In the genomic region with DNA sequence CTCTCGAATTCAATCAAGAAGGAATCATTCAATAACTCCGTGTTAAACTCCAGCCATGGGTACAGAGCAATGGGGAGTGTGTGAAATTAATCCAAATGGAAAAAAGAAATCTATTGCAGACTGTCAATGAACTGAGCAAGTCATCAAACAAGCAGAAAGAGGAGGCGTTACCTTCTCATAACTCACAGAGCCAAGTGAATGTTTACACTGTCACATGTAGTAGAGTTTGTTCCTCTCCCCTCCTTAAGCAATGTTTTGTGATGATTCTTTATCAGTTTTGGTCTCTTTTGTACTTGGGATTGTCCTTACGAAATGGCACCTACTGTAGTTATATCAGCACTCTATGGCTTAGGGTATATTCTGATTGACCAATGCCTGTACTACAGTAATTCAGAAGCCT, we compare ENCODE assay signal across 11 mouse cellular contexts.
"Had no signal": no experiment of that assay in that cellular context is flagged by ENCODE, and none has a peak within 500 bp of the region (broad histone marks: within the 10 kb centered on the region; RNA-seq: fewer than 3 reads in every experiment).

No protein-coding gene starts in this region.

- H3K27me3 ChIP-seq: intestine, embryonic 15.5 days; kidney, embryonic 15.5 days had no signal

- H3K4me1 ChIP-seq: intestine, embryonic 15.5 days; kidney, embryonic 15.5 days had no signal

- H3K9ac ChIP-seq: intestine, embryonic 15.5 days; kidney, embryonic 15.5 days; liver, embryonic 14.5 days had no signal

- H3K4me3 ChIP-seq: intestine, embryonic 15.5 days; kidney, embryonic 15.5 days; left cerebral cortex, adult 2 months had no signal

- H3K27ac ChIP-seq: intestine, embryonic 15.5 days; kidney, embryonic 15.5 days; left cerebral cortex, adult 2 months; liver, embryonic 14.5 days had no signal

- H3K4me2 ChIP-seq: intestine, embryonic 15.5 days; kidney, embryonic 15.5 days; midbrain, embryonic 11.5 days had no signal

- H3K9me3 ChIP-seq: intestine, embryonic 15.5 days; kidney, embryonic 15.5 days had no signal

- H3K36me3 ChIP-seq: intestine, embryonic 15.5 days; kidney, embryonic 15.5 days had no signal

- DNase-seq: kidney, adult 8-10 months; layer of hippocampus, postnatal 36 days; lung, adult 2 months; lung, postnatal 4 days; thymus, adult 18-20 months; thymus, postnatal 4 days had no signal
